Mouse (Mus musculus): Measurements from ENCODE around the gene Myzap.

DNA sequence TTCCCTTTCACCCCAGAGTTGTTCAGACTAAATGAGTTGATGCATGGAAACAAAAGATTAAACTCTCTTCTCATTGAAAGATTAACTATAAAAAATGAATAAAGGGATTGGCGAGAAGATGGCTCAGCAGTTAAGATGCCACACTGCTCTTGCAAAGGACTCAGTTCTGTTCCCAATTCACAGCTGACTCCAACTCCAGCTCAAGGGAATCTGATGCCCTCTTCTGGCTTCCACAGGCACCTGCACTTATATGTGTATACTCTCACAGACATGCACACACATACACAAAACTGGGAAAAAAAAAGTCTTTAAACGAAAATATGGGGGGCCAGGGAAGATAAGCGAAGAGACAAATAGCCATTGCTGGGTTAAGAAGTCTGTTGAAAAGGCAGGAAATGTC, 115.6 kb downstream of the Myzap start:
- TF ChIP-seq FLI1 (IDR thresholded peaks at IDR 0.05; ENCODE audit: low read length) (no peak), GATA1 (IDR thresholded peaks at IDR 0.05; ENCODE audit: borderline replicate concordance, low read length) (no peak)
